Mouse (Mus musculus) natural killer cell, adult 2 months (primary cell): ENCODE results near the gene Arl2bp.
A peak's percentile ranks its signal among the peaks of the same experiment; 100 is the strongest.

Experiments used
- DNase-seq, 2 experiments: peaks; one replicate each; pipeline ENCODE4 v3.0.0; 2022; ENCODE audit warnings: low spot score in 2 of 2

The Arl2bp gene

DNA sequence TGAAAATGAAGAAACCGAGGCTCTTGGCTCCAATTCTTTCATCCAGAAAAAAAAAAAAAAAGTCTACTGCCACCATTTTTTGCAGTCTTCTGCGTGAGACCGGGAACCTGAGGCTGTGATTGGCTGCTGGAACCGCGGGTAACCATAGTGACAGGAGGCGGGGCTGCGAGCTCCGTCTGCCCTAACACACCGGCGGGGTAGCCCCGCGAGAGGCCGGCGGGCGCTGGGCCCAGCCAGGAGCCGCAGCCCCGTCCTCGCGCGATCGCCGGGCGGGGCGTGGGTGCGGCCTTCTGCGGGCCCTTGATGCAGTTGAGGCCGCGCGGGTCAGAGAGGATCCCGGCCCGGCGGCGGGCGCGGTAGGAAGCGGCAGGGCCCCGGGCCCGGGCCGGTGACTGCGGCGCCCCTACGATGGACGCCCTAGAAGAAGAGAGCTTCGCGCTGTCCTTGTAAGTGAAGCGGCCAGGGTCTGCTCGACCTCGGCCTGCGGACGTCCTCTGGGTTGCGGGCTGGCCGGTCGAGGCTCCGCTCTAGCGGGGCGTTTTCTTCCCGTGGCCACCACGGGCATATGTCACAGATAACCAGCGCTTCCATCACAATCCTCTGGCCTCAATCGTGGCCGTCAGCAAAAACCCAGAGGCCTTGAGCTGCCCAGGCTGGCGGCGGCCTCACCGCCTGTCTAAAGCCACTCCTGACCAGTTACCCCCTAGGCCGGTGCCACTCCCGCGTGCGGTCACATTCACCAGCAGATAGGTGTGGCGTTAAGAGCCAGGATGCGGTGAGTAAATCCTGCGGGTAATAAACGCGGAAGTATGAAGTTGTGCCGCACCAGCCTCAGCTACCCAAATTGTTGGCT is at the start of gene Arl2bp:
Gene Arl2bp, plus strand, starts transcription at position 145 of the 853 bp plus-strand sequence.
- DNase-seq: peak; percentile 92 to 93

- no peak for DNase-seq
These were observed 41.5 kb upstream of the Arl2bp start for GRCm38 (mm10) chr8:94624885-94625284.

- DNase-seq: peak in 1 of 2 experiments; percentile 2
These were observed 32.7 kb upstream of the Arl2bp start for GRCm38 (mm10) chr8:94633564-94634194.

DNA sequence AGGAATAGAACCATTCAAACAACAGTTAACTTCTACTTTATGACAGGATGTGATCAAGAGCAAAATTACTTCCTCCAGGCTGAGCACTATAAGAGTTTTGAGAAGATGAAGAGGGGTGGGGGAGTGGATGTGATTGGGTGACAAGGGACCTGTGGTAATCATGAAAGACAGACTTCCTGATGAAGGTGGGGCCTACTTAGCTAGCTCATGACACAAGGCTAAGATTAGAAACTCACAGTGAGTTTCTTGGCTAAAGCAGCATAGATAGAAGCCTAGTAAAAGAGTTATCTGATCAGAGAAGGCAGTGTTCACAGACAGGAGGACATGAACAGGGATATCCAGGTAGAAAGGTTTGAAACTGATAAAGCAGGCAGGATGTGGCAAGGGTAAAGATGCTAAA is 32.2 kb upstream of the Arl2bp start:
- peak; percentile 41 to 45 for DNase-seq

DNA sequence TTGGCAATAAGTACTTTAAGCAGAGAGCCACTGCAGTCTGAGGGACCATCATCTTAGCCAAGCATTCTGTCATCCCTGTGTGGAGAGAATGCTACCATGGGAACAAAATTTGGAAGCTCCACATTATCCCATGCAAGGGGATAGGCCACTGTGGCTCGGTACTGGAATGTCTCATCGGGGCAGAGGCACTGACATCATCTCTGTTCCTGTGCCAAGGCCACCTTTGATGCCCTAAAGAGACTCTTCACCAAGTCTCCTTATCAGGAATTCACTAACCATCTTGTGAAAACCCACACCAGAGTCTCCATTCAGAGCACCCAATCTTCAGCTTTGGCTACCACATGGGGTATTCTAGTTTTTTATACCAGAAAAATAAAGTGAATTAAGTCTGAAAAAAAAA is 25.2 kb upstream of the Arl2bp start:
- DNase-seq: no peak

GRCm38 (mm10) chr8:94641938-94642337 is 24.5 kb upstream of the Arl2bp start:
- DNase-seq: no peak

DNA sequence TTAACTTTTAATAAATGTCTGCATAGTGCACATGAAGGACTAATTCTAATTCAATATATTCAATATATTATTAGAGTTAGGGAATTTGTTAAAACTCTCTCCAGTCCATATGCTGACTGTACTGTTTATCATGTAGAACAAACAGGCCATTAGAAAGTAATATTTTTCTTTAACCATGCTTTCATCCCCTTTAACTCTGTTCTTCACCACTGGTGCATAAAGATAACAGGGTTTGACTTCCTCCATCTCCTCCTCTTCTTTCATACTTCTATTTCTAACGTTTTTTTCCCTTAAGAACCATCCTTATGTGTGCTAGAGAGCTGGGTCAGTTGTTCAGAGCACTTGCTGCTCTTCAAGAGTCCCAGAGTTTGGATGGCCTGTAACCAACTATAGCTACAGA is 21.2 kb upstream of the Arl2bp start:
- DNase-seq: no peak

GRCm38 (mm10) chr8:94646165-94646564 is 20.2 kb upstream of the Arl2bp start:
- DNase-seq: no peak

GRCm38 (mm10) chr8:94649496-94649895 is 16.9 kb upstream of the Arl2bp start:
- DNase-seq: no peak

DNA sequence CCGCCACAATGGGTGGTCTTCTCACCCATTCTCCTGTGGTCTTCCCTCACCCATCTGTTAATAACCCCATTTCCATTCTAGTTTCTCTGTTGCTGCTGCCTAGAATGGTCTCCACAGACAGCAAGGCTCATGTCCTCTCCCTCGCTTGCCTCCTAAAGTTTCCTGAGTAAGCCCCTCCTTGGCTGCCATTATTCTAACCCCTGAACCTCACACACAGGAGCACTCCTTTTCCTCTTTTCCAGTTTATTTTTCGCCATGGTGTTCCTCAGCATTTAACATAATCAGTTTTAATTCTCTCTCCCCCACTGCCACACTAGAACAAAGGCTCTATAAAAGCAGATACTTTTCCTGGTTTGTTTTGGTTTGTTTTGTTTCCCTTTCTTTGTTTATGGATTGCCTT is 13.4 kb upstream of the Arl2bp start:
- no peak for DNase-seq

DNA sequence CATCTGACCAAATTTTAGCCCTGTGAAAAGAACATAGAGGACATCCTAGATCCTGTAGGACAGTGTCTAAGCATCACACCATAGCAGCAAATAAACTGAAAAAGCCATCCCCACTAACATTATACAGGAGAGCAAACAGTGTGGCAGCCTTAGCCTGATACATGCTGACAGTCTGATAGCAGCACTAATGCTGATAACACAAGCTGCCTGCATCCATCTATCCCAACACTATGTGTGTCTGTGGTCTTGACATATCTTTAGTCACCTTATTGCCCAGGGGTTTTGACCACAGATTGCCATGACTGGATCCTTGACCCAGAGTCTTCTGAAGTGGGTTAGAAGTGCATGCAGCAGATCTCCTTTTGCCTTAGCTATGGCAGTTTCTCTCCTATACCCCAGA is 11.4 kb upstream of the Arl2bp start:
- no peak for DNase-seq

GRCm38 (mm10) chr8:94658031-94658430 is 8.4 kb upstream of the Arl2bp start:
- no peak for DNase-seq

- no peak for DNase-seq
These were observed 6.0 kb upstream of the Arl2bp start for GRCm38 (mm10) chr8:94660418-94660817.

DNA sequence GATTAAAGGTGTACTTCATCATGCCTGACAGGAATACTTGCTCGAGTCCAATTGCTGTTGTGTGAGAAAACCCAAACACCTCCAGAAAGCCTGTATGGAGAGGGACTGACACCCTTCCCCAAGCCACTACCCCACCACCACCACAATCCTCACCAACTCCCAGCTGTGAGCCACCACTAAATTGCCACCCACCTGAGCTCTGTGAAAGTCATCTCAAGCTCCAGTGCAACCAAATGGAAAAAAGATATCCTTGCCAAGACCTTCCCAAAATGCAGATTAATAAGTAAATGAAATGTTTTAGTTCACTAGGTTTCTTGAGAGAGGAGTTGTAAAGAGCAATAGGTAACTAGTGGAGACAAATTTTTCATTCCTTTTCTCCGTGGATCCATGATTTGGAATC is 1.7 kb upstream of the Arl2bp start:
- DNase-seq: no peak

GRCm38 (mm10) chr8:94674384-94674783 is 8.0 kb downstream of the Arl2bp start:
- no peak for DNase-seq

- no peak for DNase-seq
These were observed 9.5 kb downstream of the Arl2bp start for GRCm38 (mm10) chr8:94675923-94676322.

DNA sequence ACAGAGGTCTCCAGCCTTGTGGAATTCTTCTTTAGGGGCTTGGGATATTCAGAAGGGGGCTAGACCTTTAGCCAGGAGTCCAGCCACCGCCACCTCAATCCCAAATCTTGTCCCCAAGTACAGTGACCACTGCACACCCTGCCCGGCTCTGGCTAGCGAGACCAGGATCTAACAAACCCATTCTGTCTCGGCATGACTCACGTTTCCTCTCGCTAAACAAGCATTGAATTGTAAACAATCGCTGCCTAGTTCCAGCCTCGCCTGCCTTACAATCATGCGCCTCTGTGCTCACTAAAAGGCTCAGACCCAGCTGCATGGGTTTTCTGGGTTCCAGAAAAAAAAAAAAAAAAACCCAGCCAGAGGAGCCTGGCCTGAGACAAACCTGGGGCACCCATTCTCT is 12.2 kb downstream of the Arl2bp start:
- DNase-seq: no peak

DNA sequence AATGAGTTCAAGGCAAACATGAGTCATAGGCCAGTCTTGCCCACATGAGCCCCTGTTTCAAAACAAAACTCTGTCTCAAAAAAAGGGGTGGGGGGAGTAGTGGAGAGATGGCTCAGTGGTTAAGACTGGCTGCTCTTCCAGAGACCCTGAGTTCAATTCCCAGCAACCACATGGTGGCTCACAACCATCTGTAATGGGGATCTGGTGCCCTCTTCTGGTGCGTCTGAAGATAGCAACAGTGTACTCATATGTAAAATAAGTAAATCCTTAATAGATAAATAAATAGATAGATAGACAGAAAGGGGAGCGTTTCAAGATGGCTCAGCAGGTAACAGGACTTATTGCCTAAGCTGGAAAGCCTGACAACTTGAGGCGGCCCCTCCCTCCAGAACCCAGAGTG is 14.0 kb downstream of the Arl2bp start:
- DNase-seq: no peak

DNA sequence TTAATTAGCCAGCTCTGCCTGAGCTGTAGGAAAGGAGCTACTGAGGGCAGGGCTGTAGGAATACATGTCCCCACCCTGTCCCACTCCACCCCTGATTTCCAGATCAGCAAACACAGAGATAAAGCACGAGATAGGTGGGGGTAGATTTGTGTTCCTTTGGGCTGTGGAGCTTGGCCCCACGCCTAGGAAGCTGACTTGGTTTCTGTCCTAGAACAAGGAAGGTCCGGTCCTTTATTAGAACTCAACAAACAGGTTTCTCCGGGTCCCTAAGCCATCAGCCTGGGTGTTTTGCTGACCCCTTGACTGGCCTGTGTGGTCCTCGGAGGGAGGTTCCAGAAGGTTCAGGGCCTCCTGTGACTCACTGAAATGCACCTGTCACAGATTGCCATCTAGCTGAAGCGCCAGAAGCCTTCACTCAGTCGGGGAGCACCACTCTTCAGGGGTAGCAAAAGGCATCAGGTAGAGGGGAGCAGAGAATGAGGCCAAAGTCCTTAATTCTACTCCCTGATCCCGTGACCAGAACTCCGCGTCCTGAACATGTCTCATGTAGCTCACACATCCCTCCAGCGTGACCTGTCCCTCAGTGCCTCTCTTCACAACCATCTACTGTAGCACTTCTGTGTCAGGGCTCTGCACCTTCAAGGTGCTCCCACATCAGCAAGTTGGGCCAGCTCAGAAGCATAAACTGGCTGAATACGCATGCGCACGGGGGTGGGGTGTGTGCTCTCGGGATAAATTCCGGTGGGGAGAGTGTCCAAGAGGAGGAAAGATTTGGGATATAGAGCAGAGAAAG is 16.5 kb downstream of the Arl2bp start:
- no peak for DNase-seq

DNA sequence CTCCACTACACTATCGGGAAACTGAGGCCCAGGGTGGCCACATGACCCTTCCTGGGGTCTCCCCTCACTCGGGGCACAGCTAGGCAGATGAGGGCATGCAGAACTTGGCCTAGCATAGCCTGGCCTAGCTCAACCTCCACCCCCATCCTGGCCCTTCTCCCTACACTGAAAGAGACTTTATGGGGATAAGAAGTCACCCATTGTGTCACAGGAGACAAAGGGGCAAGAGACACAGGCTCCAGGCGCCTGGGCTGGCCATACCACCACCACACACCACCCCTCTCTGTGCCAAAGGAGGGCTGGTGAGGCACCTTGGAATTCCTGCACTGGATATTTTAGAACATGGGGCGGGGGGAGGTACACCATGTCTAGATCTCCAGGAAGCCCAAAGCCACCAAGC is 17.9 kb downstream of the Arl2bp start:
- no peak for DNase-seq

GRCm38 (mm10) chr8:94685953-94686352 is 19.6 kb downstream of the Arl2bp start:
- DNase-seq: no peak

DNA sequence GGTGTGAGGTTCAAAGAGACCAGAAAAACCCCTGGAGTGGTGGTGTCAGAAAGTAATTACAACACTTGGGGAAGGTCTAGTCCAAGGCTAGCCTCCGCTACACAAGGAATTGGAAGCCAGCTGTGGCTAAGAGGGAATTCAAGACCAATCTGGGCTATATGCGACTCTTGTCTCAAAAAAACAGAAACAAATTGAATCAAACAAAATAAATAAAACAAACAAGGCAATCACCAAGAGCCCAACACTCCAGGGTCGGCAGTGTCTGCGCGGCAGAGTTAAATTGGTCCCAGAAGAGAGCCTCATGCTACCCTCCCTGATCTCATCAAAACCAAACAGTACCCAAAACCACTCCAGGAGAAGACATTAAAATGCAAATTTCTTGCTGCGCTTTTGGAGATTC is 28.3 kb downstream of the Arl2bp start:
- no peak for DNase-seq
